Mouse (Mus musculus): ENCODE data around the gene Itk.
A peak's percentile ranks its signal among the peaks of the same experiment; 100 is the strongest.
"Not testable (repeated sequence)": the region's sequence is repeated elsewhere in the genome, so short reads cannot be mapped to it uniquely, and the experiment has no call there.

The Itk gene

GRCm38 (mm10) chr11:46389336-46390117, at the start of gene Itk:
Gene Itk (minus strand): TSS chr11:46389515.
- DNase-seq (ENCODE audit: low read depth, low spot score), result no peak

GRCm38 (mm10) chr11:46437459-46438000, 48.2 kb upstream of the Itk start:
- peak; percentile 61 for DNase-seq (ENCODE audit: low read depth, low spot score)

- DNase-seq (ENCODE audit: low read depth, low spot score), result peak; percentile 99
Measured at GRCm38 (mm10) chr11:46436760-46437458, 47.6 kb upstream of the Itk start, which contains the start of gene Med7. Gene Med7 (plus strand): TSS chr11:46436925.

GRCm38 (mm10) chr11:46435363-46435762, 46.0 kb upstream of the Itk start:
- no peak for DNase-seq (ENCODE audit: low read depth, low spot score)

GRCm38 (mm10) chr11:46431129-46431528, 41.8 kb upstream of the Itk start:
- DNase-seq (ENCODE audit: low read depth, low spot score), result peak; percentile 87

- no peak for DNase-seq (ENCODE audit: low read depth, low spot score)
Measured at GRCm38 (mm10) chr11:46430123-46430522, 40.8 kb upstream of the Itk start.

GRCm38 (mm10) chr11:46428131-46428530, 38.8 kb upstream of the Itk start:
- DNase-seq (ENCODE audit: low read depth, low spot score), result not testable (repeated sequence)

GRCm38 (mm10) chr11:46421086-46421888, 32.0 kb upstream of the Itk start:
- no peak for DNase-seq (ENCODE audit: low read depth, low spot score)

GRCm38 (mm10) chr11:46418860-46419259, 29.5 kb upstream of the Itk start:
- DNase-seq (ENCODE audit: low read depth, low spot score), result no peak

GRCm38 (mm10) chr11:46418438-46418837, 29.1 kb upstream of the Itk start:
- DNase-seq (ENCODE audit: low read depth, low spot score), result no peak

- no peak for DNase-seq (ENCODE audit: low read depth, low spot score)
Measured at GRCm38 (mm10) chr11:46410018-46410563, 20.8 kb upstream of the Itk start.

- DNase-seq (ENCODE audit: low read depth, low spot score), result no peak
Measured at GRCm38 (mm10) chr11:46406721-46407120, 17.4 kb upstream of the Itk start.

GRCm38 (mm10) chr11:46404986-46405385, 15.7 kb upstream of the Itk start:
- no peak for DNase-seq (ENCODE audit: low read depth, low spot score)

GRCm38 (mm10) chr11:46401555-46401954, 12.2 kb upstream of the Itk start:
- DNase-seq (ENCODE audit: low read depth, low spot score), result no peak

- DNase-seq (ENCODE audit: low read depth, low spot score), result no peak
Measured at GRCm38 (mm10) chr11:46398933-46399383, 9.6 kb upstream of the Itk start.

- DNase-seq (ENCODE audit: low read depth, low spot score), result no peak
Measured at GRCm38 (mm10) chr11:46398473-46398872, 9.2 kb upstream of the Itk start.

- DNase-seq (ENCODE audit: low read depth, low spot score), result no peak
Measured at GRCm38 (mm10) chr11:46397900-46398299, 8.6 kb upstream of the Itk start.

GRCm38 (mm10) chr11:46396860-46397179, 7.5 kb upstream of the Itk start:
- DNase-seq (ENCODE audit: low read depth, low spot score), result no peak

- DNase-seq (ENCODE audit: low read depth, low spot score), result no peak
Measured at GRCm38 (mm10) chr11:46396167-46396859, 7.0 kb upstream of the Itk start, which contains the start of gene Fam71b. Gene Fam71b (plus strand): TSS chr11:46396559.

- no peak for DNase-seq (ENCODE audit: low read depth, low spot score)
Measured at GRCm38 (mm10) chr11:46395698-46396097, 6.4 kb upstream of the Itk start.

GRCm38 (mm10) chr11:46395088-46395487, 5.8 kb upstream of the Itk start:
- no peak for DNase-seq (ENCODE audit: low read depth, low spot score)
